Mouse (Mus musculus): ENCODE data around the gene Wasf3.

- TF ChIP-seq CTCF (IDR thresholded peaks at IDR 0.05; ENCODE audit: extremely low read depth, insufficient read depth, low read length), result no peak
- no peak for TF ChIP-seq POLR2A (IDR thresholded peaks at IDR 0.05; ENCODE audit: extremely low read depth, insufficient read depth, low read length)
Observed at GRCm38 (mm10) chr5:146439152-146439781, 54.5 kb downstream of the Wasf3 start.

All from cortical plate, adult 2 months (tissue).